Mouse (Mus musculus) macrophage (primary cell): ENCODE measurements at regions not wholly inside any gene's neighbourhood (a gene's known extent, or its start where the extent isn't known, plus 50 kb on each side); places are given as distances from the start of the nearest gene placed in this dataset.
"Not testable (repeated sequence)": the region's sequence is repeated elsewhere in the genome, so short reads cannot be mapped to it uniquely, and the experiment has no call there.

Experiments used
- H3K27ac ChIP-seq: fragments of 350-480 bp; formaldehyde crosslinking; 2 replicates; pipeline ENCODE4 v1.9.0; 2021
- H3K36me3 ChIP-seq: fragments of 350-480 bp; formaldehyde crosslinking; 2 replicates; pipeline ENCODE4 v1.9.0; 2021; ENCODE audit errors: inconsistent target
- H3K4me3 ChIP-seq: fragments of 350-480 bp; formaldehyde crosslinking; 2 replicates; pipeline ENCODE4 v1.9.0; 2021; ENCODE audit errors: inconsistent target
- H3K79me2 ChIP-seq: fragments of 350-480 bp; formaldehyde crosslinking; 2 replicates; pipeline ENCODE4 v1.9.0; 2021; ENCODE audit errors: inconsistent target
- WGBS: methylation state at CpG from one replicate; pipeline ENCODE4 v1.1.7; 2026; ENCODE audit warnings: inconsistent platforms; ENCODE audit not compliant: missing documents; 5-methylcytosine and 5-hydroxymethylcytosine counted together

GRCm38 (mm10) chr10:99568424-99568823 is 191.0 kb downstream of the Csl start:
- H3K27ac ChIP-seq: no peak overlapping the region
- no peaks in the 10 kb centered on the region for H3K36me3 ChIP-seq
- 94% methylated on average over 5 of the region's 5 CpGs for whole genome bisulfite sequencing
- no peaks in the 10 kb centered on the region for H3K79me2 ChIP-seq
- H3K4me3 ChIP-seq: no peak overlapping the region

- Histone ChIP-seq H3K36me3 (no peaks in the 10 kb centered on the region), H3K27ac (no peak overlapping the region), H3K4me3 (no peak overlapping the region), H3K79me2 (no peaks in the 10 kb centered on the region)
- WGBS: 72% methylated on average over 2 of the region's 2 CpGs
Observed at GRCm38 (mm10) chr10:99570190-99570589, 189.3 kb downstream of the Csl start.

- Histone ChIP-seq H3K36me3 (no peaks in the 10 kb centered on the region), H3K4me3 (no peak overlapping the region), H3K27ac (no peak overlapping the region), H3K79me2 (no peaks in the 10 kb centered on the region)
- WGBS: 92% methylated on average over 14 of the region's 14 CpGs
Observed at GRCm38 (mm10) chr10:99573997-99574396, 185.5 kb downstream of the Csl start.

- H3K79me2 ChIP-seq: no peaks in the 10 kb centered on the region
Observed at GRCm38 (mm10) chr10:99575294-99575693, 184.2 kb downstream of the Csl start.

GRCm38 (mm10) chr10:99576301-99576700 is 183.2 kb downstream of the Csl start:
- no peak overlapping the region for H3K27ac ChIP-seq
- H3K4me3 ChIP-seq: no peak overlapping the region
- WGBS: 97% methylated on average over 5 of the region's 5 CpGs
- no peaks in the 10 kb centered on the region for H3K36me3 ChIP-seq
- H3K79me2 ChIP-seq: no peaks in the 10 kb centered on the region

More at GRCm38 (mm10) chr10:99575294-99575693, 184.2 kb downstream of the Csl start:
- no peak overlapping the region for H3K4me3 ChIP-seq
- WGBS: 95% methylated on average over 7 of the region's 7 CpGs
- no peaks in the 10 kb centered on the region for H3K36me3 ChIP-seq
- H3K27ac ChIP-seq: no peak overlapping the region

GRCm38 (mm10) chr10:99577041-99577681 is 182.3 kb downstream of the Csl start:
- Histone ChIP-seq H3K36me3 (no peaks in the 10 kb centered on the region), H3K4me3 (no peak overlapping the region), H3K79me2 (no peaks in the 10 kb centered on the region), H3K27ac (no peak overlapping the region)
- WGBS: 33% methylated on average over 10 of the region's 12 CpGs

DNA sequence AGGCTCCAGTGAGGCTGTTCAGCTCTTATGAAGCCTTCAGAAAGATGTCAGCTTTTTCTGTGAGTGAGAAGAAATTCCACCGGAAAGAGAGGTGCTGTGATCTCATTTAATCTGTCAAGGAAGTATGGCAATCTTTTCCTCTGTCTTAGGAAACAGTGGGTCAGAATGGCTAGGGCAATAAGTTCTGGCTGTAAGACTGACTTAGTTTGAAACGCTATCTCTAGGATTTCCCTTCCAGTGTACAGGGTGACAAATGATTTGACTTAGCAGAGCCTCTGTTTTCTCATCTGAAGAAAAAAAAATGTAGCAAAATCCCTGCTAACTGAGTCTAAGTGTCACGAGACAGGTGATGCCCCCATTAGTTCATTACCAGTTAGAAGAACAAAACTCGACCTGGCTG is 181.1 kb downstream of the Csl start:
- H3K79me2 ChIP-seq: no peaks in the 10 kb centered on the region
- no peak overlapping the region for H3K4me3 ChIP-seq
- no peak overlapping the region for H3K27ac ChIP-seq
- H3K36me3 ChIP-seq: no peaks in the 10 kb centered on the region
- 92% methylated on average over 4 of the region's 4 CpGs for WGBS

GRCm38 (mm10) chr10:99580191-99580590 is 179.3 kb downstream of the Csl start:
- H3K27ac ChIP-seq: no peak overlapping the region
- WGBS: 99% methylated on average over 8 of the region's 8 CpGs

DNA sequence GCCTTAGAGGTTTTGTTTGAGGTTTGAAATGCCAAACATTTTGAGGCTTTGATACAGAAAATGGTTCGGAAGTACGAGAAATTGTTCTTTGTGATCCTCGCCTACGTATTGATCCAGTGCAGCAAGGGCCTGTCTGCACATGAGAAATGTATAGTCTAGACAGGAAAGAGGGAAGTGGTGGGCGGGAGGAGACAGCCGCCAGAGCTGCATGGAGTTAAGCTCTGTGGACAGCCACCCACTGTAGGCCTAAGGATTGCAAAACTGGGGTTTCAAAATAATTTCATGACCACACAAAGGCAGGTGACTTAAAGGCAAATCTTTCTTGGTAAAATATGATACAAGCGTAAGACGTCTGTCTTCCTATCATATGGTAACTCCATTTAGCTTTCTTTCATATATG is 178.4 kb downstream of the Csl start:
- WGBS: 25% methylated on average over 8 of the region's 8 CpGs
- Histone ChIP-seq H3K36me3 (no peaks in the 10 kb centered on the region), H3K4me3 (no peak overlapping the region), H3K79me2 (no peaks in the 10 kb centered on the region), H3K27ac (no peak overlapping the region)

More at GRCm38 (mm10) chr10:99580191-99580590, 179.3 kb downstream of the Csl start:
- H3K4me3 ChIP-seq: no peak overlapping the region
- H3K79me2 ChIP-seq: no peaks in the 10 kb centered on the region
- H3K36me3 ChIP-seq: no peaks in the 10 kb centered on the region

DNA sequence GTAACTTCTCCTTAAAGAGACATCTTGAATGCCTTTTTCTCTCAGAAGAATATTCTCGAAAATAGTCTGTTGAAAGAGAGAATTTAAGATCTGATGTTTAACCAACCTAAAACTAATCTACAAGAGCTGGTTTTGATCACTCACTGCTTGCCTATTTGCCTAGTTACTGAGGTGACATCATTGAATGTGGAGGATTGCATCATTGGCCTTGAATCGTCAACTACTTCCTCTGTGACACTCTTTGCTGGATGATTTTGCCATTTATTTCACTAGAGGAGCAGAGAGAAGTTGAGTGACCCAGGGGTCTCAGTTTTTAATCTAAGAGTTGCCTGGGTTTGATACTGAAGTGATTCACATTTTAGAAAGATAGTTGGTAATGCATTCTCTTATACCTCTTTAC is 174.6 kb downstream of the Csl start:
- H3K27ac ChIP-seq: no peak overlapping the region
- 50% methylated on average over 2 of the region's 2 CpGs for WGBS
- no peaks in the 10 kb centered on the region for H3K79me2 ChIP-seq
- H3K4me3 ChIP-seq: no peak overlapping the region
- no peaks in the 10 kb centered on the region for H3K36me3 ChIP-seq

- Histone ChIP-seq H3K4me3 (no peak overlapping the region), H3K27ac (no peak overlapping the region), H3K79me2 (no peaks in the 10 kb centered on the region), H3K36me3 (no peaks in the 10 kb centered on the region)
- 12% methylated on average over 9 of the region's 9 CpGs for WGBS
Observed at GRCm38 (mm10) chr10:99592220-99592619, 167.2 kb downstream of the Csl start.

- no peaks in the 10 kb centered on the region for H3K36me3 ChIP-seq
Observed at GRCm38 (mm10) chr10:99595659-99596058, 163.8 kb downstream of the Csl start.

DNA sequence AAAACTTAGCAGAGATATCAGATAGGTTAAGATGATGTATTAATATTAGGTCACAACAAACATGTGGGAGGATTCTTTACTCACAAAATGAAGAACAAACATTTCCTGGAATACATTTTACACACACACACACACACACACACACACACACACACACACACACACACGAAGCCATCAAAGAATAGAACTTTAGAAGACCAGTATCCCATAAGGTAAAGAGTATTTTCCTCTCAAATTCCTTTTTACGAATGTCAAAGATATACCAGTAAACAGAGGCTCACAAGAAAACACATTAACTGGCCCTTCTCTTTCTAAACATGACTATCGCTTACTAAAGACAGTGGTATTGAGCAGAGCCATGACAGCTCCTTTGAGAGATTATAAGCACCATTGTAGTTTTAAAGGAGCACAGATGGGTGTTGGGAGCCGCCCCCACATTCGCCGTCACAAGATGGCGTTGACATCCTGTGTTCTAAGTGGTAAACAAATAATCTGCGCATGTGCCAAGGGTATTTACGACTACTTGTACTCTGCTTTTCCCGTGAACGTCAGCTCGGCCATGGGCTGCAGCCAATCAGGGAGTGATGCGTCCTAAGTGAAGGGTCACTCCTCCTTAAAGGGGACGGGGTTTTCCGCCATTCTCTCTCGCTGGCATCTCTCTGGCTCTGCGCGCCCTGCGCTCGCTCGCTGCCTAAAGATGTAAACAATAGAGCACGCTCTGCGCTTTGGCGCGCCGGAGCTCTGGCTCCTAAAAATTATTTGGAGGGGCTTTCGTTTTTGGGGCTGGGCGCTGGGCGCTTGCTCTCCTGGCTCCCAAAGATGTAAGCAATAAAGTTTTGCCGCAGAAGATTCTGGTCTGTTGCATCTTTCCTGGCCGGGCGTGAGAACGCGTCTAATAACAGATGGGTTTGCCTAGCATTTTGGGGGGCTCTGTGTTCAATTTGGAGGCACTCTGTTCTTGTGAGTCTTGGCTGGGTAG is 160.0 kb downstream of the Csl start:
- 58% methylated on average over 11 of the region's 34 CpGs for WGBS
- H3K36me3 ChIP-seq, H3K27ac ChIP-seq, H3K79me2 ChIP-seq: not testable (repeated sequence)
- H3K4me3 ChIP-seq: peak overlapping the region; percentile 36

More at GRCm38 (mm10) chr10:99595659-99596058, 163.8 kb downstream of the Csl start:
- WGBS: 97% methylated on average over 14 of the region's 14 CpGs
- Histone ChIP-seq H3K4me3 (no peak overlapping the region), H3K79me2 (no peaks in the 10 kb centered on the region), H3K27ac (no peak overlapping the region)

- Histone ChIP-seq H3K27ac (no peak overlapping the region), H3K36me3 (no peaks in the 10 kb centered on the region), H3K79me2 (no peaks in the 10 kb centered on the region), H3K4me3 (no peak overlapping the region)
- WGBS: 19% methylated on average over 5 of the region's 5 CpGs
Observed at GRCm38 (mm10) chr10:99602331-99602730, 157.1 kb downstream of the Csl start.

- WGBS: 100% methylated on average over 1 of the region's 1 CpGs
- Histone ChIP-seq H3K27ac (no peak overlapping the region), H3K79me2 (no peaks in the 10 kb centered on the region), H3K36me3 (no peaks in the 10 kb centered on the region), H3K4me3 (no peak overlapping the region)
Observed at GRCm38 (mm10) chr10:99604172-99604571, 155.3 kb downstream of the Csl start.
